Mouse (Mus musculus) forebrain, embryonic 16.5 days (tissue): ENCODE measurements around the gene Rpl27. TPM values are rescaled to one million over a fixed set of nuclear protein-coding genes. Genes with fewer than 3 reads are reported as not detected.
A peak's percentile ranks its signal among the peaks of the same experiment; 100 is the strongest.

Experiments
- ATAC-seq: fragments of 200-750 bp; cut with Nextera tagmentation; 2 replicates; pipeline ENCODE4 v1.8.0; 2017; ENCODE audit warnings: mild to moderate bottlenecking, moderate library complexity
- H3K27ac ChIP-seq: fragments of 300-500 bp; sonication (generic); 2 replicates; pipeline ENCODE4 v1.5.1; 2014; ENCODE audit warnings: low read length, control low read depth
- H3K27me3 ChIP-seq: fragments of 300-500 bp; sonication (generic); replicated peaks from 2 replicates; pipeline ENCODE4 v1.6.1; 2014; ENCODE audit warnings: low read length; ENCODE audit not compliant: control insufficient read depth, insufficient read depth
- H3K36me3 ChIP-seq: fragments of 300-500 bp; sonication (generic); 2 replicates; pipeline ENCODE4 v1.6.1; 2014; ENCODE audit not compliant: control insufficient read depth, insufficient read depth
- H3K4me1 ChIP-seq: fragments of 300-500 bp; sonication (generic); replicated peaks from 2 replicates; pipeline ENCODE4 v1.6.1; 2014; ENCODE audit warnings: low read length; ENCODE audit not compliant: control insufficient read depth, insufficient read depth
- H3K4me2 ChIP-seq: fragments of 300-500 bp; sonication (generic); 2 replicates; pipeline ENCODE4 v1.6.1; 2014; ENCODE audit warnings: mild to moderate bottlenecking, low read length, control low read depth
- H3K4me3 ChIP-seq: fragments of 300-500 bp; sonication (generic); replicated peaks from 2 replicates; pipeline ENCODE4 v1.5.1; 2014; ENCODE audit warnings: mild to moderate bottlenecking, low read length, control low read depth
- H3K9ac ChIP-seq: fragments of 300-500 bp; sonication (generic); replicated peaks from 2 replicates; pipeline ENCODE4 v1.6.1; 2014; ENCODE audit warnings: low read depth, low read length, control low read depth
- H3K9me3 ChIP-seq: fragments of 300-500 bp; sonication (generic); 2 replicates; pipeline ENCODE4 v1.6.1; 2016; ENCODE audit warnings: low read length; ENCODE audit not compliant: control insufficient read depth
- WGBS: fragments of 180-500 bp; shearing (Covaris S2); extraction: QIAGEN DNeasy Blood & Tissue Kit; methylation state at CpG from one replicate; pipeline ENCODE4 v1.1.7; 2014; 5-methylcytosine and 5-hydroxymethylcytosine counted together
- polyA plus RNA-seq: library from polyadenylated mRNA; unstranded; fragments of >200 nt; fragmentation: Nextera tagmentation; extraction: Ambion mirVana; gene quantifications from 2 replicates; pipeline ENCODE4 v1.2.1, GENCODE M21; 2015

Gene Rpl27
- polyA plus RNA-seq, 1 experiment from 2014 or later = 219 TPM

DNA sequence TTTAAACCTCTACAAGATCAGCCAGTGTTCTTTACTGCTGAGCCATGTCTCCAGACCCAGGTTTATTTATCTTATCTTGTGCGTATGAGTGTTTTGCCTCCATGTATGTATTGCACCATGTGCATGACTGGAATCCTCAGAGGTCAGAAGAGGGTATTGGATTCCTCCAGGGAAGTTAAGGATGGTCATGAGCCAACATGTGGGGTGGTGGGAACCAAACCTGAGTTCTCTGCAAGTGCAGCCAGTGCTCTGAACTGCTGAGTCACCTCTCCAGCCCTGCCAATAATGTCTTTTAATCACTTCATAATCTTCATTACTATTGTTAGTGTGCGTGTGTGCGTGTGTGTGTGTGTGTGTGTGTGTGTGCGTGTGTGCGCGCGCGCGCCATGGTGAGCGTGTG, 9.4 kb downstream of the Rpl27 start:
- Histone ChIP-seq H3K9me3 (no peaks in the 10 kb centered on the region), H3K9ac (no peak overlapping the region), H3K4me3 (no peak overlapping the region), H3K27ac (no peak overlapping the region), H3K27me3 (no peaks in the 10 kb centered on the region), H3K36me3 (no peaks in the 10 kb centered on the region), H3K4me2 (no peak overlapping the region), H3K4me1 (peaks cover 6% of the 10 kb centered on the region; the same call in 1 of the 2 replicates)
- 96% methylated on average over 10 of the region's 10 CpGs for WGBS
- ATAC-seq = no peak

DNA sequence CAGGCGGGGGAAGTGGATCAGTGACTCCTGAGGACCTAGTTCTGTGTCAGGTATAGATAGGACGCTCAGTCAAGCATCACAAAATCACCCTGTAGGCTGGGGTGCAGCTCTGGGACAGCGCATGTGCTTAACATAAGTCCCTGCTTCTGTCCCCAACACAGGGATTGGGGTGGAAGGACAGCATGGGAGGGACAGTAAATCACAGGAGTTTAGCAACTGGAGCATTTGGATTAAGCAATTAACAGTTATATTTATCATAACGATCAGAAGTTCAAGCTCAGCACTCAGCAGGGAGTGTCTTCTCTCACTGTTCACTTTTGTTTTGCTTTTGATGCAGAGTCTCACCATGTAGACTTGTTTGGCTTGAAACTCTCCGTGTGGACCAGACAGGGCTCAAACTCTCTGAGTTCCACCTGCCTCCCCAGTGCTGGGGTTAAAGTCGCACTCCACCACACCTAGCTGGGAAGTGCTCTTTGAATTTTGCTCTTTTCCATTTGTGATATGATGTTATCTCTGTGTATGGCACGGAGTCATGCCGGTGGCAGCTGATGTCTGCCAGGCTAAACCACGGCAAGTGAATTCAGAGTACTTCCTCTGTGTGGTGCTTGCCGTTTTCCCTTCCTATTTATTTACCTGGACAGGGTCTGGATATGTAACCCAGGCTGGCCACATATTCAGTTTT, 10.1 kb downstream of the Rpl27 start:
- Histone ChIP-seq H3K9me3 (no peaks in the 10 kb centered on the region), H3K4me1 (peaks cover 6% of the 10 kb centered on the region; the same call in 1 of the 2 replicates), H3K4me3 (no peak overlapping the region), H3K36me3 (no peaks in the 10 kb centered on the region), H3K9ac (no peak overlapping the region), H3K27me3 (no peaks in the 10 kb centered on the region), H3K27ac (no peak overlapping the region), H3K4me2 (no peak overlapping the region)
- 70% methylated on average over 10 of the region's 10 CpGs for WGBS
- ATAC-seq = no peak

DNA sequence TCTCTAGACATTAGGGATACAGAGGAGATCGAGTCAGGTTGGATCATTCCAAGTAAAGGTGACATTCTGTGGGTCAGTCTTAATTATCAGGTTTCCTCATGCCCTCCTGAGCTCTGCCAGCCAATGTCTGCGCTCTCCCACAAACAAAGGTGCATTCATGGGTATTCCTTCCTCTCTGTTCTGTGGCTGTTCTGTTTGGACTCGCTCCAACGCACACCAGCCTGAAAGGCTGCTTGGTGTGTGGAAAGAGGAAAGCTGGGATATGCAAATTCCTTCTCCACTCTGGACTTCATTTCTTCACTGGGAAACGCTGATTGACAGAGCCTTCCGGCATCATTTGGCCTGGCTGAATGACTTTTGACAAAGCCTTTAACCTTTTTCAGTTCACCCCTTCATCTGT, 12.6 kb downstream of the Rpl27 start:
- Histone ChIP-seq H3K27me3 (no peaks in the 10 kb centered on the region), H3K4me3 (no peak overlapping the region), H3K9me3 (no peaks in the 10 kb centered on the region), H3K4me1 (peaks cover 6% of the 10 kb centered on the region; the same call in 1 of the 2 replicates), H3K4me2 (no peak overlapping the region), H3K27ac (no peak overlapping the region), H3K9ac (no peak overlapping the region), H3K36me3 (peaks cover 7% of the 10 kb centered on the region)
- ATAC-seq = peak; percentile 46; the same call in 1 of the 2 replicates
- 11% methylated on average over 6 of the region's 6 CpGs for WGBS

DNA sequence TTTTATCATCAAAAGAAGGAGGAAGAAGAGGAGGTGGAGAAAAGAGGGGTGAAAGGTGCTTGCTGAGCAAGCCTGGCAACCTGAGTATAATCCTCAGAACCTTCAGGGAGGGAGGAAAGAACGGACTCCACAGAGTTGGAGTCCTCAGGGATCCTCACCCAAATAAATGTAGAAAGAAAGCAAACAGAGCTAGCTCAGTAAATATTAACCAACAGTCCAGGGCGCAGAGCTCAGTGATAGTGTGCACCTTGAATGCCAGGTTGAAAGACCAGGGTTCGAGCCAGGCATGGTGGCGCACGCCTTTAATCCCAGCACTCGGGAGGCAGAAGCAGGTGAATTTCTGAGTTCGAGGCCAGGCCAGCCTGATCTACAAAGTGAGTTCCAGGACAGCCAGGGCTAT, 13.5 kb downstream of the Rpl27 start:
- ATAC-seq = no peak
- WGBS = 90% methylated on average over 7 of the region's 7 CpGs
- H3K4me2 ChIP-seq = no peak overlapping the region

DNA sequence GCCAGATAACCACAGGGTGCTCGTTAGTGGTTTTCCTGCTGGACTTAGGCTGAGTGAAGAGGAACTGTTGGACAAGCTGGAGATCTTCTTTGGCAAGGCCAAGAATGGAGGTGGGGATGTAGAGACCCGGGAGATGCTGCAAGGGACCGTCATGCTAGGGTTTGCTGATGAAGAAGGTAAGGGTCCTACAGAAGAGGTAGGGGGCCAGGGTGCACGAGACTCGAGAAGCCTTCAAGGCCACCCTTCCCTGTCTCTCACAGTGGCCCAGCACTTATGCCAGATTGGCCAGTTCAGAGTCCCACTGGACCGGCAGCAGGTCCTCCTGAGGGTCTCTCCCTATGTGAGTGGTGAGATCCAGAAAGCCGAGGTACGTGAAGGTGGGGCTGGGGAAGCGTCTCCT, 15.5 kb downstream of the Rpl27 start:
- 89% methylated on average over 9 of the region's 9 CpGs for WGBS
- Histone ChIP-seq H3K9ac (no peak overlapping the region), H3K4me2 (no peak overlapping the region), H3K9me3 (no peaks in the 10 kb centered on the region), H3K4me1 (peaks cover 11% of the 10 kb centered on the region), H3K36me3 (peaks cover 23% of the 10 kb centered on the region), H3K4me3 (no peak overlapping the region), H3K27ac (no peak overlapping the region), H3K27me3 (no peaks in the 10 kb centered on the region)
- ATAC-seq = no peak

More for the DNA sequence above, 13.5 kb downstream of the Rpl27 start:
- H3K4me1 ChIP-seq = peaks cover 6% of the 10 kb centered on the region; the same call in 1 of the 2 replicates
- no peak overlapping the region for H3K4me3 ChIP-seq
- peaks cover 16% of the 10 kb centered on the region for H3K36me3 ChIP-seq
- no peaks in the 10 kb centered on the region for H3K9me3 ChIP-seq
- H3K9ac ChIP-seq = no peak overlapping the region
- H3K27me3 ChIP-seq = no peaks in the 10 kb centered on the region
- no peak overlapping the region for H3K27ac ChIP-seq

DNA sequence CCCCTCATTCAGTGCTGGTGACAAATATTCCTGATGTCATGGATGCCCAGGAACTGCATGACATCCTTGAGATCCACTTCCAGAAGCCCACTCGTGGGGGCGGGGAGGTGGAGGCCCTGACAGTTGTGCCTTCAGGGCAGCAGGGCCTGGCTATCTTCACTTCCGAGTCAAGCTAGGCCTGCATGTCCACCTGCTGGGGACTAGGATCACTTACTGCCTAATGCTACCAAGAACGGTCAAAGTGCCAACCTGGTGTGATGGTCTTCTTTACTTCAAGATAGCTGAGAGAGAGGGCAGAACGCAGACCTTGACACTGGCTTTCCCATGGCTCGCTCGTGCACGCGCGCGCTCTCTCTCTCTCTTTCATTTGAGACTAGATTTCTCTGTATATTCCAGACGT, 16.1 kb downstream of the Rpl27 start:
- no peak overlapping the region for H3K4me2 ChIP-seq
- no peak overlapping the region for H3K9ac ChIP-seq
- no peak overlapping the region for H3K4me3 ChIP-seq
- peaks cover 17% of the 10 kb centered on the region for H3K4me1 ChIP-seq
- 91% methylated on average over 12 of the region's 12 CpGs for WGBS
- no peak for ATAC-seq
- H3K36me3 ChIP-seq = peaks cover 23% of the 10 kb centered on the region
- H3K27ac ChIP-seq = no peak overlapping the region
- no peaks in the 10 kb centered on the region for H3K9me3 ChIP-seq
- no peaks in the 10 kb centered on the region for H3K27me3 ChIP-seq

DNA sequence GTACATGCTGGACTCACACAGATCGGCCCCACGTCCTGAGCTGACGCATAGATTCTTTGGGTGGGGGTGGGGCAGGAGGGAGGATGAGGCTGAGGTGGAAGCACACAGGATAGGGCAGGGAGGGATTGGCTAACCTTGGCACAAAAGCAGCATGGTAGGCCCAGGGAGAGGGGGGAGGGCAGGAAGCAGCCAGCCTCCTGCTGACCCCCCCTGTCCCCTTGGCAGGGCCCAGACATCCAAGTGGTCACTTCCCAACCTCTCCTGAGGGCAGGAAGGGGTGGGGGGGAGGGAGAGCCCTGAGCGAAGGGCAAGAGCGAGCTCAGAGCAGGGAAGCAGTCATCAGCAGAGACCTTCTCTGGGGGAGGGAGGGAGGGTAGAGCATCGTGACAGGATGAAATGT, 17.6 kb downstream of the Rpl27 start:
- Histone ChIP-seq H3K27me3 (no peaks in the 10 kb centered on the region), H3K9ac (no peak overlapping the region), H3K4me1 (peaks cover 27% of the 10 kb centered on the region), H3K4me3 (no peak overlapping the region), H3K27ac (no peak overlapping the region), H3K9me3 (no peaks in the 10 kb centered on the region), H3K36me3 (peaks cover 23% of the 10 kb centered on the region), H3K4me2 (no peak overlapping the region)
- 0 out of 2 replicates have a peak, but pooled peaks have one; percentile 11 for ATAC-seq
- WGBS = 54% methylated on average over 6 of the region's 6 CpGs

DNA sequence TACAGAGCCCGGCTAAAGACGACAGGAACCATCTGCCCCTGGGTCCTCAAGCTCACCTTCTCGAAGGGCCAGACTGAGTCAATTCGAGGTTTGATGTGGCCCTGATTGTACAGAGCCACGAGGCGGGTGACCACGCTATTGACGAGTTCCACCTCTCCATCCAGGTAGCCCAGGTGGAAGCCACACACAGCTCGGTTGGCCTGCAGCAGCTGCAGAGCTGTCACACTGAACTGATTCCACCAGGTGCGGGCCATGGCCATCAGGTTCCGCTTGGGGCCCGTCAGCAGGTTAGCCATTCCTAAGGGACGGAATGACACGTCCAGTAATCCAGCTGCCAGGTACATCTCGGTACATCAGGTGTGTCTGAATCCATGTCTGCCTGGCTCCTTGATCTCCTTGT, 18.2 kb downstream of the Rpl27 start:
- Histone ChIP-seq H3K27me3 (no peaks in the 10 kb centered on the region), H3K9ac (no peak overlapping the region), H3K9me3 (no peaks in the 10 kb centered on the region), H3K27ac (no peak overlapping the region), H3K4me3 (no peak overlapping the region), H3K4me1 (peaks cover 29% of the 10 kb centered on the region), H3K36me3 (peaks cover 23% of the 10 kb centered on the region), H3K4me2 (no peak overlapping the region)
- ATAC-seq = no peak
- WGBS = 90% methylated on average over 15 of the region's 15 CpGs

DNA sequence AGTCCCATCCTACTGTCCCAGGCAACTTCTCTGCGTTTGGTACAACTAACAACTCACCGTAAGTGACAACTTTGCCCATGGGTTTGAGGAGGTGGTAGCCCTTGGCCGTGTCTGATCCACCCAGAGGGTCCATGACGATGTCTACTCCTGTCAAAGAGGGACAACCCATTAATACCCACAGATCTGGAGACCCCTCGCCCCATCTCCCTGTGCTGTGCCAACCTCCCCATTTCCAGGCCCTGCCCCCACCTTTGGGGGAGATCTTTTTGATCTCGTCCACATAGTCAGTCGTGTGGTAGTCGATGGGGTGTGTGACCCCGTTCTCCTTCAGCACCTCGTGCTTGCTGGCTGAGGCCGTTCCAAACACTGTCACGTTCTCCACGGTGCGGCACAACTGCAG, 20.0 kb downstream of the Rpl27 start:
- WGBS = 74% methylated on average over 14 of the region's 14 CpGs

More for the DNA sequence above, 20.0 kb downstream of the Rpl27 start:
- Histone ChIP-seq H3K27ac (no peak overlapping the region), H3K27me3 (no peaks in the 10 kb centered on the region), H3K9me3 (no peaks in the 10 kb centered on the region), H3K9ac (no peak overlapping the region), H3K4me1 (peaks cover 40% of the 10 kb centered on the region), H3K4me3 (no peak overlapping the region), H3K4me2 (no peak overlapping the region), H3K36me3 (peaks cover 23% of the 10 kb centered on the region)
- no peak for ATAC-seq
